In genomic region chr13:97527958-97528357, GRCm38 (mm10) we compare ENCODE assay signal across 24 mouse cellular contexts.
"Had no signal": no experiment of that assay in that cellular context is flagged by ENCODE, and none has a peak within 500 bp of the region (broad histone marks: within the 10 kb centered on the region; RNA-seq: fewer than 3 reads in every experiment).

No protein-coding gene starts in this region.

- H3K27ac ChIP-seq: embryonic facial prominence, embryonic 10.5 days; embryonic facial prominence, embryonic 12.5 days; embryonic facial prominence, embryonic 13.5 days; embryonic facial prominence, embryonic 15.5 days; forebrain, embryonic 12.5 days; forebrain, embryonic 13.5 days; forebrain, embryonic 15.5 days; gastrocnemius, adult 2 months; heart, adult 2 months had no signal

- H3K36me3 ChIP-seq: embryonic facial prominence, embryonic 10.5 days; embryonic facial prominence, embryonic 12.5 days; embryonic facial prominence, embryonic 13.5 days; embryonic facial prominence, embryonic 15.5 days; forebrain, embryonic 10.5 days; forebrain, embryonic 12.5 days; forebrain, embryonic 15.5 days had no signal

- H3K4me3 ChIP-seq: embryonic facial prominence, embryonic 10.5 days; embryonic facial prominence, embryonic 12.5 days; embryonic facial prominence, embryonic 13.5 days; embryonic facial prominence, embryonic 15.5 days; erythroblast, embryonic 14.5 days; forebrain, embryonic 10.5 days; forebrain, embryonic 12.5 days; forebrain, embryonic 13.5 days; forebrain, embryonic 15.5 days; gastrocnemius, adult 2 months; heart, adult 2 months had no signal

- DNase-seq: cerebellum, adult 2 months; cerebellum, adult 8-10 months; cerebellum, adult 9-10 months; cerebellum, adult 9-11 months; cerebellum, postnatal 25 days; embryo, embryonic 11 days; forebrain, postnatal 0 days; gastrocnemius, adult 2 months; gastrocnemius, postnatal 10 days; gastrocnemius, postnatal 14 days; gastrocnemius, postnatal 25 days; gastrocnemius, postnatal 36 days; heart, adult 11 months; heart, adult 18-20 months; heart, adult 2 months had no signal

- H3K27me3 ChIP-seq: embryonic facial prominence, embryonic 12.5 days; embryonic facial prominence, embryonic 13.5 days; embryonic facial prominence, embryonic 15.5 days; forebrain, embryonic 12.5 days; forebrain, embryonic 13.5 days; forebrain, embryonic 15.5 days had no signal

- H3K9ac ChIP-seq: embryonic facial prominence, embryonic 12.5 days; embryonic facial prominence, embryonic 13.5 days; embryonic facial prominence, embryonic 15.5 days; forebrain, embryonic 12.5 days; forebrain, embryonic 13.5 days; forebrain, embryonic 15.5 days; forebrain, postnatal 0 days had no signal
